Mouse (Mus musculus) myocyte (in vitro differentiated cells): ENCODE measurements at regions not wholly inside any gene's neighbourhood (a gene's known extent, or its start where the extent isn't known, plus 50 kb on each side); places are given as distances from the start of the nearest gene placed in this dataset.

Experiments used
- CEBPB ChIP-seq: IDR thresholded peaks from 2 replicates; pipeline ENCODE4 v1.6.1; 2011; ENCODE audit warnings: mild to moderate bottlenecking, moderate library complexity; ENCODE audit not compliant: poor library complexity, insufficient read depth, severe bottlenecking
- E2F4 ChIP-seq: IDR thresholded peaks from one replicate; pipeline ENCODE4 v1.6.1; 2011; ENCODE audit warnings: mild to moderate bottlenecking, control low read depth, moderate library complexity; ENCODE audit not compliant: insufficient read depth
- MAX ChIP-seq: IDR thresholded peaks from one replicate; pipeline ENCODE4 v1.6.1; 2011; ENCODE audit warnings: low read depth, mild to moderate bottlenecking, control low read depth
- MYOD1 ChIP-seq, 3 experiments: IDR thresholded peaks; one replicate each; pipeline ENCODE4 v1.6.1; 2011; ENCODE audit warnings: control low read depth in 2 of 3, low read depth in 2 of 3, mild to moderate bottlenecking in 2 of 3, moderate library complexity in 1 of 3; ENCODE audit not compliant: insufficient read length in 2 of 3, control insufficient read depth in 1 of 3
- MYOG ChIP-seq, 3 experiments: IDR thresholded peaks; one replicate each; pipeline ENCODE4 v1.6.1; 2011; ENCODE audit warnings: control low read depth in 2 of 3, low read depth in 2 of 3, mild to moderate bottlenecking in 2 of 3; ENCODE audit not compliant: insufficient read length in 2 of 3, control insufficient read depth in 1 of 3, insufficient read depth in 1 of 3
- POLR2A ChIP-seq: IDR thresholded peaks from one replicate; pipeline ENCODE4 v1.6.1; 2011; ENCODE audit warnings: low read depth, mild to moderate bottlenecking, control low read depth, moderate library complexity; ENCODE audit not compliant: insufficient read length
- POLR2AphosphoS2 ChIP-seq: IDR thresholded peaks from one replicate; pipeline ENCODE4 v1.6.1; 2011; ENCODE audit warnings: low read depth, control low read depth; ENCODE audit not compliant: insufficient read length
- REST ChIP-seq: IDR thresholded peaks from one replicate; pipeline ENCODE4 v1.6.1; 2011; ENCODE audit warnings: mild to moderate bottlenecking, control low read depth, moderate library complexity; ENCODE audit not compliant: insufficient read depth, insufficient read length
- SRF ChIP-seq: IDR thresholded peaks from one replicate; pipeline ENCODE4 v1.6.1; 2011; ENCODE audit warnings: low read depth; ENCODE audit not compliant: control insufficient read depth, insufficient read length
- TCF12 ChIP-seq: IDR thresholded peaks from one replicate; pipeline ENCODE4 v1.6.1; 2011; ENCODE audit warnings: mild to moderate bottlenecking, control low read depth; ENCODE audit not compliant: poor library complexity, insufficient read depth, severe bottlenecking
- TCF3 ChIP-seq: IDR thresholded peaks from one replicate; pipeline ENCODE4 v1.6.1; 2011; ENCODE audit warnings: low read depth, control low read depth; ENCODE audit not compliant: insufficient read length
- USF1 ChIP-seq: IDR thresholded peaks from one replicate; pipeline ENCODE4 v1.6.1; 2011; ENCODE audit warnings: low read depth, mild to moderate bottlenecking, control low read depth, moderate library complexity

DNA sequence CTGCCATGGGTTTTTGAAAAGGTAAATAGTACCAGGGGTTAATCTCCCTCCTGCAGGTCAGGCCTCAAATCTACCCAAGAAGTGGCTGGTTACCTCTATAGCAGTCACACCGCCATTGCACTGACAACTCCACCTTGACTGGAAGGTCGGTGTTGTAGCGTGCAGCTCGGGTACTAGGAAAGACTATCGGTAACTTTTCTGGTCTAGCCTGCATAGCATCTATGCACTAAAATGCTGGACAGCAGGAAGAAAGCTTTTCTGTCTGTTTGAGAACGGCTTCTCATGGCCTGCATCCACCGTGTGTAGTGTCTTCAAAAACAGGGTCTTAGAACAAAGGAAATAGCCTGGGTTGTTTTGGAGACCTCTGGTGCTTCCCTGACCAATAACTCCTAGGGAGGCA, 88.8 kb downstream of the Bms1 start:
- no peak for TF ChIP-seq POLR2A
- no peak for TF ChIP-seq E2F4
- no peak for TF ChIP-seq TCF3
- no peak for TF ChIP-seq MYOD1 (IDR thresholded peaks at IDR 0.05; ENCODE audit: control insufficient read depth in 1 of 3, insufficient read length in 2 of 3, low read depth in 2 of 3)
- no peak for TF ChIP-seq MYOG (IDR thresholded peaks at IDR 0.05; ENCODE audit: control insufficient read depth in 1 of 3, insufficient read depth in 1 of 3, insufficient read length in 2 of 3, low read depth in 2 of 3)
- TF ChIP-seq POLR2AphosphoS2, result no peak
- no peak for TF ChIP-seq USF1
- TF ChIP-seq TCF12, result no peak
- no peak for TF ChIP-seq SRF
- no peak for TF ChIP-seq CEBPB
- TF ChIP-seq MAX, result no peak
- TF ChIP-seq REST, result no peak
